Mouse (Mus musculus): ENCODE results near the gene Elk3. TPM values are rescaled to one million over a fixed set of nuclear protein-coding genes. Genes with fewer than 3 reads are reported as not detected.

The Elk3 gene
- polyA plus RNA-seq, 2 experiments = 42.4 to 60.9 TPM

DNA sequence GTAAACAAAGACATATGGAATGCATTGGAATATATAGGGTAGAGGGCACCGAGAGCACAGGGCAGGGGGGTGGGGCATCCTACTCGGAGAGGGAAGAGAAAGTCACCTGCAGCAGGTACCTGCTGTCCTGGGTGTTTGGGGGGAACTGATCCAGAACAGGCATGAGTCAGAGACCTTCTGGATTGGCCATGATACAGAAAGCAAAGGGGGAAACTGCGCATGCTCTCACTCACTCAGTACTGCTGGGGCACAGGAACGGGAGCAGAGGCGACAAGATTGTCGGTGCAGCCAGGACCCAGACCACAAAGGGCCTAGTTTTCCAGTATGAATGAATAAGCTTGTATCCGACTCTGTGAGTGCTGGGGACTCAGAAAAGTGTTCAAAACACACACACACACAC is 36.5 kb upstream of the Elk3 start:
- Histone ChIP-seq H3K27me3 (ENCODE audit: control insufficient read depth, insufficient read depth, low read length) (no peaks in the 10 kb centered on the region), H3K4me1 (ENCODE audit: control insufficient read depth, insufficient read depth, low read length) (0 out of 2 replicates have a peak, but pooled peaks cover 5% of the 10 kb centered on the region), H3K4me3 (replicated peaks; ENCODE audit: low read length) (no peak overlapping the region), H3K36me3 (ENCODE audit: control insufficient read depth, insufficient read depth, low read length) (no peaks in the 10 kb centered on the region), H3K9ac (ENCODE audit: low read depth, low read length, severe bottlenecking) (no peak overlapping the region), H3K9me3 (ENCODE audit: control insufficient read depth, low read length) (0 out of 2 replicates have a peak, but pooled peaks cover 3% of the 10 kb centered on the region), H3K27ac (replicated peaks; ENCODE audit: low read depth, low read length) (peak overlapping the region; percentile 74; the same call in 1 of the 2 replicates), H3K4me2 (replicated peaks; ENCODE audit: low read depth, low read length, severe bottlenecking) (peak overlapping the region; percentile 30; the same call in 1 of the 2 replicates)
- 56% methylated on average over 7 of the region's 7 CpGs for WGBS
- no peak for TF ChIP-seq POLR2A (IDR thresholded peaks at IDR 0.05; ENCODE audit: borderline replicate concordance, extremely low read depth, insufficient read depth, insufficient read length)
- ATAC-seq (ENCODE audit: low FRiP score, low read depth) (peak; percentile 53; the same call in 1 of the 2 replicates), DNase-seq (ENCODE audit: low spot score) (peak; percentile 45)

DNA sequence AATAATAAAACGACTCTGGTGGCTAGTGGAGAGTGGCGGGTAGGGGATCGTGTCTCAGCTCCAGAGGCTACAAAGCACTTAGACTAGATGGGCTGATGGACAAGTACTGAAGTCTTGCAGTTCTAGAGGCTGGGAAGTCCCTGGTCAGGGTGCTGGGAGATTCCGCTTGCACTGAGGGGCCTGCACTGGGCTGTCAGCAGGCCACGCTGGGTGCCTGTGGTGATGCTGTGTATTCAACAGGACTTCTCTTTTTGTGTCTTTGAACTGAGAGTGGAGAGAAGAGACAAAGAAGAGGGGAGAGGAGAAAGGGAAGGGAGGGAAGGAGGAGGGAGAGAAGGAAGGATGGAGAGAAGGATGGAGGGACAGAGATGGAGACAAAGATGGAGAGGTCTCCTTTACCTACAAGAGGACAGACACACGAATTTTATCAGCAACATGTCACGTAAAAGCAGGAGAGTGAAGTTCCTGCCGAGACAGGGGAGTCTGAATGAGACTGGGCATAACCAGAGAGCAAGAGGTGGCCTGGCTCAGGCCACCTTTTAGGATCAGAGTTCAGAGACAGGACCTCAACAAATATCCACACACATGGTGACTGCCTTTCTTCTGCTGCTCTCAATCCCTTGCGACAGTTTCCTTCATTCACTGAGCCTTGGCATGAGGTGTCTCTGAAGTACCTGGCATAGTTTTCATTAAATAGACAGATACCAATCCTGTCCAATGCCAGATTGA is 35.4 kb upstream of the Elk3 start:
- no peaks in the 10 kb centered on the region for H3K36me3 ChIP-seq (ENCODE audit: control insufficient read depth, insufficient read depth, low read length)
- H3K27ac ChIP-seq (replicated peaks; ENCODE audit: low read depth, low read length) = no peak overlapping the region
- no peak overlapping the region for H3K9ac ChIP-seq (ENCODE audit: low read depth, low read length, severe bottlenecking)
- DNase-seq (ENCODE audit: low spot score) (no peak), ATAC-seq (ENCODE audit: low FRiP score, low read depth) (no peak)
- 0 out of 2 replicates have a peak, but pooled peaks cover 3% of the 10 kb centered on the region for H3K9me3 ChIP-seq (ENCODE audit: control insufficient read depth, low read length)
- no peak overlapping the region for H3K4me3 ChIP-seq (replicated peaks; ENCODE audit: low read length)
- H3K4me2 ChIP-seq (replicated peaks; ENCODE audit: low read depth, low read length, severe bottlenecking) = no peak overlapping the region
- 85% methylated on average over 9 of the region's 9 CpGs for WGBS
- TF ChIP-seq POLR2A (IDR thresholded peaks at IDR 0.05; ENCODE audit: borderline replicate concordance, extremely low read depth, insufficient read depth, insufficient read length) = no peak
- H3K27me3 ChIP-seq (ENCODE audit: control insufficient read depth, insufficient read depth, low read length) = no peaks in the 10 kb centered on the region
- H3K4me1 ChIP-seq (ENCODE audit: control insufficient read depth, insufficient read depth, low read length) = 0 out of 2 replicates have a peak, but pooled peaks cover 5% of the 10 kb centered on the region

DNA sequence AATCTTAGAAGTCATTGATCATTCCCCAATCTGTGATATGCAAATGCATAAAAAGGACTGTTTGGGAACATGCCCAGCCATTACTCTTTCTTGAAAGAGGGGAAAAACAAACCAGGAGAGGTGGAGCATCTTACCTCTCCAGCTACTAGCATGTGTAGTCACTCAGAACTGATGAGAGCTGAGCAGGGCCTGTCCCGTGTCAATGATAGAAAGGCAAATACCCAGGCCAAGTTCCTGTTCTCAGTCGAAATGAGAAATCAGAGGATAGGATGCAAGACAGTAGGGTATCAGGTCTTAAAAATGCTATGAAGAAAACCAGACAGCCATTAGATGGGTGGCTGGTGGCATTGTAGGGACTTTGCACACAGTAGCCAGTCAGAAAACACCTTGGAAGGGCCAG is 34.6 kb upstream of the Elk3 start:
- Histone ChIP-seq H3K27me3 (ENCODE audit: control insufficient read depth, insufficient read depth, low read length) (no peaks in the 10 kb centered on the region), H3K4me2 (replicated peaks; ENCODE audit: low read depth, low read length, severe bottlenecking) (no peak overlapping the region), H3K4me1 (ENCODE audit: control insufficient read depth, insufficient read depth, low read length) (0 out of 2 replicates have a peak, but pooled peaks cover 5% of the 10 kb centered on the region), H3K36me3 (ENCODE audit: control insufficient read depth, insufficient read depth, low read length) (no peaks in the 10 kb centered on the region), H3K9me3 (ENCODE audit: control insufficient read depth, low read length) (no peaks in the 10 kb centered on the region), H3K27ac (replicated peaks; ENCODE audit: low read depth, low read length) (no peak overlapping the region), H3K9ac (ENCODE audit: low read depth, low read length, severe bottlenecking) (no peak overlapping the region), H3K4me3 (replicated peaks; ENCODE audit: low read length) (no peak overlapping the region)
- 64% methylated on average over 2 of the region's 2 CpGs for WGBS
- ATAC-seq (ENCODE audit: low FRiP score, low read depth) (no peak), DNase-seq (ENCODE audit: low spot score) (no peak)
- TF ChIP-seq POLR2A (IDR thresholded peaks at IDR 0.05; ENCODE audit: borderline replicate concordance, extremely low read depth, insufficient read depth, insufficient read length) = no peak

DNA sequence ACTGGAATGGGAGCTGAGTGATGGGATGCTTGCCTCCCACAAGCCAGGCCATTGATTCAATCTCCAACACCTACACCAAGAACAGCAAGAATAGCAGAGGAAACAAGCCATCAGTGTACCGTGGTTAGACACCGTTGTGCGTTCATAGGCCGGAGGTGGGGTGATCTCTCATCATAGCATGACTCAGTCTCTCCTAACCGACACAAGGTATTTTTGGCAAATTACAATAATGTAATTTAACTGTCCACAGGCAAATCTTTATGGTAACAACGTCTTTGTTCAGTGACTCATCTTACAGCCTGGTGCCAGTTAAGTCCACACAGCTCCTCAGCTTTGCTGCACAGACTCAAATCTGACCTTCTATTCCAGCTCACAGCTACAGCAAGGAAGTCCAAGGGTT is 32.5 kb upstream of the Elk3 start:
- no peak for ATAC-seq (ENCODE audit: low FRiP score, low read depth)
- no peaks in the 10 kb centered on the region for H3K36me3 ChIP-seq (ENCODE audit: control insufficient read depth, insufficient read depth, low read length)

DNA sequence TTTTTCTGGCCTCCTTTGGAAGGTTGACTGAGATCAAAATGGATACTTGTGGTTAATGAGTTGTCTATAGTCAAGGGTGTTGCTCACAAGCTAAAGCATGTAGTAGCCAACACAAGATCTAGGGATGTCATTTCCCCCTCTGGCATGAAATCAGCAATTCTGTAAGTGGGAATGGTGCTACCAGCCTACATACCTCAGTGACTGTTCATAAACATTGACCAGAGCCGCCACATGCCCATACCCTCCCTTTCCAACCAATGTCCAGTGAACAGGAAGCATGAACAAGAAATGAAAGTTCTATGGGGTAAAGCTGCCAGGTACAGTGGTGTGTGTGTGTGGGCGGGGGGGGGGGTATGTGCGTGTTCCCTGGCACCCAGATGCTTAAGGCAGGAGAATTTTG is 32.1 kb upstream of the Elk3 start:
- no peaks in the 10 kb centered on the region for H3K9me3 ChIP-seq (ENCODE audit: control insufficient read depth, low read length)
- no peak overlapping the region for H3K27ac ChIP-seq (replicated peaks; ENCODE audit: low read depth, low read length)
- no peak for ATAC-seq (ENCODE audit: low FRiP score, low read depth)
- 0 out of 2 replicates have a peak, but pooled peaks cover 3% of the 10 kb centered on the region for H3K4me1 ChIP-seq (ENCODE audit: control insufficient read depth, insufficient read depth, low read length)
- no peak for DNase-seq (ENCODE audit: low spot score)
- no peaks in the 10 kb centered on the region for H3K27me3 ChIP-seq (ENCODE audit: control insufficient read depth, insufficient read depth, low read length)
- H3K4me2 ChIP-seq (replicated peaks; ENCODE audit: low read depth, low read length, severe bottlenecking) = no peak overlapping the region
- TF ChIP-seq POLR2A (IDR thresholded peaks at IDR 0.05; ENCODE audit: borderline replicate concordance, extremely low read depth, insufficient read depth, insufficient read length) = no peak
- no peak overlapping the region for H3K9ac ChIP-seq (ENCODE audit: low read depth, low read length, severe bottlenecking)
- 83% methylated on average over 3 of the region's 3 CpGs for WGBS
- H3K36me3 ChIP-seq (ENCODE audit: control insufficient read depth, insufficient read depth, low read length) = no peaks in the 10 kb centered on the region
- no peak overlapping the region for H3K4me3 ChIP-seq (replicated peaks; ENCODE audit: low read length)

More for the DNA sequence above, 32.5 kb upstream of the Elk3 start:
- Histone ChIP-seq H3K27ac (replicated peaks; ENCODE audit: low read depth, low read length) (no peak overlapping the region), H3K4me3 (replicated peaks; ENCODE audit: low read length) (no peak overlapping the region), H3K9me3 (ENCODE audit: control insufficient read depth, low read length) (no peaks in the 10 kb centered on the region), H3K4me2 (replicated peaks; ENCODE audit: low read depth, low read length, severe bottlenecking) (no peak overlapping the region), H3K9ac (ENCODE audit: low read depth, low read length, severe bottlenecking) (no peak overlapping the region), H3K27me3 (ENCODE audit: control insufficient read depth, insufficient read depth, low read length) (no peaks in the 10 kb centered on the region), H3K4me1 (ENCODE audit: control insufficient read depth, insufficient read depth, low read length) (0 out of 2 replicates have a peak, but pooled peaks cover 5% of the 10 kb centered on the region)
- no peak for DNase-seq (ENCODE audit: low spot score)
- no peak for TF ChIP-seq POLR2A (IDR thresholded peaks at IDR 0.05; ENCODE audit: borderline replicate concordance, extremely low read depth, insufficient read depth, insufficient read length)
- 93% methylated on average over 6 of the region's 6 CpGs for WGBS
